Mouse (Mus musculus) midbrain, postnatal 0 days (tissue): ENCODE measurements around the gene Hoxc11. TPM values are rescaled to one million over a fixed set of nuclear protein-coding genes. Genes with fewer than 3 reads are reported as not detected.

Source experiments
- ATAC-seq: fragments of 200-750 bp; cut with Nextera tagmentation; 2 replicates; pipeline ENCODE4 v1.8.0; 2017; ENCODE audit warnings: moderate number of reproducible peaks, mild to moderate bottlenecking, moderate TSS enrichment, moderate library complexity; ENCODE audit not compliant: low FRiP score
- DNase-seq: peaks from one replicate; pipeline ENCODE4 v3.0.0-alpha.2; 2015; ENCODE audit warnings: low spot score
- H3K27ac ChIP-seq: fragments of 300-500 bp; sonication (generic); 2 replicates; pipeline ENCODE4 v1.5.1; 2014; ENCODE audit warnings: low read depth, mild to moderate bottlenecking, low read length, mixed read lengths
- H3K27me3 ChIP-seq: fragments of 300-500 bp; sonication (generic); 2 replicates; pipeline ENCODE4 v1.6.1; 2014; ENCODE audit warnings: low read length, control low read depth, mixed read lengths; ENCODE audit not compliant: insufficient read depth
- H3K36me3 ChIP-seq: fragments of 300-500 bp; sonication (generic); 2 replicates; pipeline ENCODE4 v1.6.1; 2014; ENCODE audit warnings: low read length, control low read depth, mixed read lengths; ENCODE audit not compliant: insufficient read depth
- H3K4me1 ChIP-seq: fragments of 300-500 bp; sonication (generic); 2 replicates; pipeline ENCODE4 v1.6.1; 2014; ENCODE audit warnings: mild to moderate bottlenecking, control low read depth, antibody characterized with exemption, low read length, mixed read lengths; ENCODE audit not compliant: insufficient read depth
- H3K4me2 ChIP-seq: fragments of 300-500 bp; sonication (generic); 2 replicates; pipeline ENCODE4 v1.6.1; 2014; ENCODE audit warnings: low read depth, mild to moderate bottlenecking, low read length, mixed read lengths; ENCODE audit not compliant: poor library complexity, severe bottlenecking
- H3K4me3 ChIP-seq: fragments of 300-500 bp; sonication (generic); 2 replicates; pipeline ENCODE4 v1.5.1; 2014; ENCODE audit warnings: low read depth, mild to moderate bottlenecking, low read length, moderate library complexity
- H3K9ac ChIP-seq: fragments of 300-500 bp; sonication (generic); replicated peaks from 2 replicates; pipeline ENCODE4 v1.6.1; 2014; ENCODE audit warnings: mild to moderate bottlenecking, low read length, moderate library complexity, mixed read lengths; ENCODE audit not compliant: poor library complexity, severe bottlenecking
- H3K9me3 ChIP-seq: fragments of 300-500 bp; sonication (generic); 2 replicates; pipeline ENCODE4 v1.6.1; 2016; ENCODE audit warnings: low read length, control low read depth
- CTCF ChIP-seq: IDR thresholded peaks from 2 replicates; pipeline ENCODE4 v1.5.1; 2016; ENCODE audit warnings: antibody characterized with exemption, mild to moderate bottlenecking
- WGBS: fragments of 180-500 bp; shearing (Covaris S2); extraction: QIAGEN DNeasy Blood & Tissue Kit; methylation state at CpG from one replicate; pipeline ENCODE4 v1.1.7; 2014; 5-methylcytosine and 5-hydroxymethylcytosine counted together
- polyA plus RNA-seq: library from polyadenylated mRNA; unstranded; fragments of >200 nt; fragmentation: Nextera tagmentation; extraction: Ambion mirVana; gene quantifications from 2 replicates; pipeline ENCODE4 v1.2.1, GENCODE M21; 2015
- total RNA-seq: library from RNA; depleted of rRNA; stranded (reverse); fragments of >200 nt; gene quantifications from 2 replicates; pipeline ENCODE4 v1.2.3, GENCODE M21; 2014

Hoxc11 gene
- total and polyA plus RNA-seq, 2 experiments from 2014 or later = not detected

DNA sequence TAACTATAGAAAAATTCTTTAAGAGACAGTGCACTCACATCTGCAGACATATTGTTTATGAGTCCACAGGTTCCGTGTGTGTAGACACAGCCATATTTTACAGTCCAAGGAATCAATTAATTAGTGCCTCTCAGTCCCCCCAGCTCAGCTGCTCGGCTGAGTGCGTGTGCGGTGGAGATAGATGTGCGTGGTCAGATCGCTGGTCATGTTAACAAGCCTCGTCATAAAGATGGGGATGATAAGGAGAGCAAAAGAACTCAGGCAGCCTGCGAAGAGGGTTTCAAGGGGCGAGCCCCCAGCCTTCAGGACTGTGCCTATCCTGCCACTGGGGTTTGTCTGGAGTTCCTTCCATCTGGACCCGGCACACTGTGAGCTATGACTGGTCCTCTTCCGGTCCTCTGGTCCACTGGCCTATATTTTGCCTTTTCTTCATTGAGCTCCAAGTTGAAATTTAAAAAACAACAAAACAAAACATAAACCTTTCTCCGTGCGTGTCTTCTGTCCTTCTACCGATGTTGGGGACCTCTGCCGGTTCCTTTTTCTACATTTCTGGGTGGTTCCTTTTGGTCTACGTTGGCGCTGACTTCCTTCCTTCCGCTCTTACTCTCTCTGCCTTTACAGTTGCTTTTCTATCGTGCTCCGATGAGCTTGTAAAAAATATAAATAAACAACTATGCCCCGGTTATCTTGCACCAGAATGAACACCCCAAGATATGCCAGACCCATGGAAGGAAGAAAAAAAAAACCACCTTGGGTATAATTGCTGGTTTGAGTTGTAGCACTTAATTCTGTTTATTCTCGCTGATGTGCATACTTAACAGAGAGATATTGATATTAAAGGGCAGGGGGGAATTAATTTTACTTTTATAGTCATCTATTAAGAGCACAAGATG lies 8.8 kb upstream of the Hoxc11 start:
- H3K9me3 ChIP-seq = no peaks in the 10 kb centered on the region
- H3K4me1 ChIP-seq = no peaks in the 10 kb centered on the region
- peaks cover 90% of the 10 kb centered on the region for H3K27me3 ChIP-seq
- no peak overlapping the region for H3K27ac ChIP-seq
- DNase-seq (no peak), ATAC-seq (no peak)
- no peak for TF ChIP-seq CTCF
- H3K4me3 ChIP-seq = no peak overlapping the region
- no peaks in the 10 kb centered on the region for H3K36me3 ChIP-seq
- 11% methylated on average over 22 of the region's 22 CpGs for WGBS
- no peak overlapping the region for H3K9ac ChIP-seq
- H3K4me2 ChIP-seq = no peak overlapping the region

GRCm38 (mm10) chr15:102947276-102947675 lies 7.0 kb upstream of the Hoxc11 start:
- DNase-seq = no peak
- no peak for TF ChIP-seq CTCF

DNA sequence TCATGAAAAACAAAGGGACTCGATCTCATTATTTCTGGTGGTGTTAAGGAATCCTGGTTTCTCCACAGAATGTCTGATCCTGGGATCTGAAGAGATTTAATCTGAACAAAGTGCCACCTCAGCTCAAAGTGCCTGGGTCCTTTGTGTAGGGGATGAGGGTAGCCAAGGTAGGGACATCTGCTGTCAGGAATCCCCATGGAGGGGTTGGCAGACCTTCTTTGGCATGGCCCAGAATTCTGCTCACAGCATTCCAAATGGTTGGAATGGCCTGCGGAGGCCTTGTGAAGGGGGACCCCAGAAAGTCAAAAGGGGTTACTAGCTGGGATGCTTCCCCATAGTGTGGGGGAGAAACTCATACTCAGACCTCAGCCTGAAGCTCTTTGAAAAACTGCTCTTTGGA lies 5.4 kb upstream of the Hoxc11 start:
- Histone ChIP-seq H3K27ac (no peak overlapping the region), H3K9me3 (no peaks in the 10 kb centered on the region), H3K27me3 (peaks cover 91% of the 10 kb centered on the region), H3K36me3 (no peaks in the 10 kb centered on the region), H3K4me1 (no peaks in the 10 kb centered on the region), H3K4me3 (no peak overlapping the region), H3K9ac (no peak overlapping the region), H3K4me2 (no peak overlapping the region)
- ATAC-seq (no peak), DNase-seq (no peak)
- WGBS = 17% methylated on average over 2 of the region's 2 CpGs
- no peak for TF ChIP-seq CTCF

More at GRCm38 (mm10) chr15:102947276-102947675, 7.0 kb upstream of the Hoxc11 start:
- H3K4me1 ChIP-seq = no peaks in the 10 kb centered on the region
- no peak for ATAC-seq
- peaks cover 90% of the 10 kb centered on the region for H3K27me3 ChIP-seq
- no peak overlapping the region for H3K9ac ChIP-seq
- H3K36me3 ChIP-seq = no peaks in the 10 kb centered on the region
- H3K27ac ChIP-seq = no peak overlapping the region
- H3K4me2 ChIP-seq = no peak overlapping the region
- 5% methylated on average over 9 of the region's 9 CpGs for WGBS
- H3K9me3 ChIP-seq = no peaks in the 10 kb centered on the region
- no peak overlapping the region for H3K4me3 ChIP-seq

GRCm38 (mm10) chr15:102949696-102950095 lies 4.5 kb upstream of the Hoxc11 start:
- no peak for ATAC-seq
- Histone ChIP-seq H3K36me3 (no peaks in the 10 kb centered on the region), H3K9ac (no peak overlapping the region), H3K27ac (no peak overlapping the region), H3K4me3 (no peak overlapping the region), H3K9me3 (no peaks in the 10 kb centered on the region), H3K27me3 (peaks cover 88% of the 10 kb centered on the region), H3K4me2 (no peak overlapping the region), H3K4me1 (no peaks in the 10 kb centered on the region)
- no peak for TF ChIP-seq CTCF
- 3% methylated on average over 20 of the region's 20 CpGs for WGBS
- DNase-seq = no peak

DNA sequence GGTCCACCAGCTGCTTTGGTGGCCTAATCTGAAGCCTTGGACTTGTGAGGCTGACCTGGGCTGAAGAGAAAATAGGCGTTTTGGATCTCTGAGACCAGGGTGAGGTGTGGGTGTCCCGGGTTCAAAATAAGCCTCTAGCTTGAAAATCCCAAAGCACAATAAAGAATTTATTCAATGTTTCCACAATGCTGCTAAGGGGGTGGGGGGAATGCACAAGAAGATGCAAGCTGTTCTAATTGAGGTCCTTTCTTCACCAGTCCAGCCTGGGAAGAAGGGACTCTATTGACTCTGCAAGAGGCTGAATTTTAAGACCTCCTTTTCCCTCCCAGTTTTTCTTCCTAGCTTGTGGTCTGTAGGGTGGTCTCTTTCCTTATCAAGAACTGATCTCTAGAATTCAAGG lies 3.4 kb upstream of the Hoxc11 start:
- Histone ChIP-seq H3K9me3 (no peaks in the 10 kb centered on the region), H3K4me1 (no peaks in the 10 kb centered on the region), H3K4me3 (no peak overlapping the region), H3K27ac (no peak overlapping the region), H3K9ac (no peak overlapping the region), H3K27me3 (peaks cover 91% of the 10 kb centered on the region), H3K36me3 (no peaks in the 10 kb centered on the region), H3K4me2 (no peak overlapping the region)
- ATAC-seq = no peak
- 6% methylated on average over 2 of the region's 2 CpGs for WGBS
- DNase-seq = no peak
- TF ChIP-seq CTCF = no peak

- H3K4me1 ChIP-seq = no peaks in the 10 kb centered on the region
- WGBS = 8% methylated on average over 6 of the region's 6 CpGs
- TF ChIP-seq CTCF = no peak
- H3K27ac ChIP-seq = no peak overlapping the region
- H3K4me3 ChIP-seq = no peak overlapping the region
- DNase-seq (no peak), ATAC-seq (no peak)
- no peaks in the 10 kb centered on the region for H3K9me3 ChIP-seq
- no peaks in the 10 kb centered on the region for H3K36me3 ChIP-seq
- no peak overlapping the region for H3K9ac ChIP-seq
- no peak overlapping the region for H3K4me2 ChIP-seq
- peaks cover 91% of the 10 kb centered on the region for H3K27me3 ChIP-seq
Measured at GRCm38 (mm10) chr15:102953561-102953960, 666 bp upstream of the Hoxc11 start.
